Mouse (Mus musculus): ENCODE measurements around the gene Dclk3.

DNA sequence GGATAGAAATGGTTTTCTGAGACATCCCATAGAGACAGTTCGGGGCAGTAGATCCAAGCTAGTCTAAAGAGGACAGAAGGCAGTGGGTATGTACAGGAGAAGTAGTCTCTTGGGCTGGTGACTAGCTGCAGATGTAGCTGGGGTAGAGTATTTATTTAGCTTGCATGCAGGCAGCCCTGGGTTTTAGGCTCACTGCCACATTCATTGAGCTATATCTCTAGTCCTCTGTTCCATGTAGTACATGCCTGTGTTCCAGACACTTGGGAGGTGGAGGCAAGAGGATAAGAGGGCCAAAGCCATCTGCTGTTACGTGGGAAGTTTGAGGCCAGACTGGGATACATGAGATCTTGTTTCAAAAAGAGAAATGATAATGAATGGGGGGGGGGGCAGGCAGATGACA lies 3.5 kb upstream of the Dclk3 start:
- TF ChIP-seq CTCF (IDR thresholded peaks at IDR 0.05; ENCODE audit: extremely low read depth, insufficient read depth, low read length) (no peak), POLR2A (IDR thresholded peaks at IDR 0.05; ENCODE audit: extremely low read depth, insufficient read depth, low read length) (no peak)
